Mouse (Mus musculus): Measurements from ENCODE around the gene Aamp.

DNA sequence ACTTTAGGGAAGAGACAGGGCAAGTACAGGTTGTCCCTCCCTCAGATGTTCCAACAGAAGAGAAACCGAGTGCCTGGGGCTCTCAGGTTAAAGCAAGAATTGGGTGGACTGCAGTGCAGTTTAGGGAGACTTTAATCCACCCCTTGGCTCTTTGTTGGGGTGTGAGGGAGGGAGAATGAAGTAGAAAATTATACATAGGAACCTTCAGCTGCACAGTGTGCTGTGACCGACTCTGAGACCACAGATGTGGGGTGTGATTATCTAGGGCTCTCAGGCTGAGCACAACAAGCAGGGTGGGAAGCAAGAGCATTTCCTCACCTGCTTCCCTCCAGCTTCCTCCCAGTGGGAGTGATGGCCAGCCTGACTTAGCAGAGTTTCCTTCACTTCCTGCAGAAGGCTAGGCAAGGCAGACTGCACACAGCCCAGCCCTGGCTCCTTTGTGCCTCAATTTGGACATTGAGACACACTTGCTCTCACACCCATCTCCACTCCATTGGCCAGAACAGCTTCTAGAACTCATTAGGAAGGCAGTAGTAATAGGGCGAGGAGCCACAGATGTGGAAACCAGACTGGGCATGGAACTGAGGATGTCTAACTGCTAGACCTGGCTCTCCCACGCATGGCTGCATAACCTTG, 46.6 kb upstream of the Aamp start:
- TF ChIP-seq EP300 (IDR thresholded peaks at IDR 0.05; ENCODE audit: low read length), result no peak
- no peak for TF ChIP-seq POLR2A (IDR thresholded peaks at IDR 0.05; ENCODE audit: low read depth, low read length)
- TF ChIP-seq MAX (IDR thresholded peaks at IDR 0.05; ENCODE audit: low read length), result no peak
- no peak for TF ChIP-seq ZKSCAN1 (IDR thresholded peaks at IDR 0.05; ENCODE audit: borderline replicate concordance, low read depth, low read length)
- TF ChIP-seq USF2 (conservative IDR thresholded peaks at IDR 0.05; ENCODE audit: low read depth, low read length), result no peak
- no peak for TF ChIP-seq CHD2 (IDR thresholded peaks at IDR 0.05; ENCODE audit: low read length)
- no peak for TF ChIP-seq KAT2A (IDR thresholded peaks at IDR 0.05; ENCODE audit: insufficient replicate concordance, low read length)
- no peak for TF ChIP-seq MEF2A (IDR thresholded peaks at IDR 0.05; ENCODE audit: borderline replicate concordance, low read depth, low read length)
- no peak for TF ChIP-seq MAFK (IDR thresholded peaks at IDR 0.05; ENCODE audit: insufficient replicate concordance, low read length)
- TF ChIP-seq CTCF (conservative IDR thresholded peaks at IDR 0.05 in 1 of 2, IDR thresholded peaks at IDR 0.05 in 1 of 2; ENCODE audit: low read depth in 2 of 2, low read length in 2 of 2), result no peak
- no peak for TF ChIP-seq ZC3H11A (IDR thresholded peaks at IDR 0.05; ENCODE audit: low read depth, low read length)
- TF ChIP-seq ZNF384 (IDR thresholded peaks at IDR 0.05; ENCODE audit: low read depth, low read length), result no peak
- no peak for TF ChIP-seq NRF1 (IDR thresholded peaks at IDR 0.05; ENCODE audit: low read depth, low read length)
- TF ChIP-seq NELFE (IDR thresholded peaks at IDR 0.05; ENCODE audit: low read depth, low read length), result no peak

Data from CH12.LX (cell line).